Mouse (Mus musculus): Measurements from ENCODE around the gene Twf1.

Gene Twf1

GRCm38 (mm10) chr15:94574566-94575268 lies 15.0 kb downstream of the Twf1 start:
- no peak for DNase-seq (ENCODE audit: low read depth, low spot score)

DNA sequence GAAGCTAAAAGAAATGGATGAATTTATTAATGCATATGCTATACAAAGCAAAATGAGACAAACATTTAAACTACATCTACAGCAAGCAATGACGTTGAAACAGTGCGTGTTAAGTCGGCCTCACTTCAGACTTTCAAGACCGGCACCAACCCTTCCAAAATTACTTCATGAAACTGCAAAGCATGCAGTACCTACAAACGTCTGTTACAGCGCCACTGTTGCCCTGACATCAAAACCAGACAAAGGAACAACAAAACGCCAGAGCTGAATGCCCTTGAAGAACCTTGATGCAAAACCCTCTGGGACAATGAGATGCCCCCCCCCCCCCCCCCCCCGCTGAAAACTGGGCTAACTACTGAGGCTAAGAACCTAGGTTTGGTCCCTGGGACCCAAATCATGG lies 16.9 kb downstream of the Twf1 start:
- peak; percentile 50 for DNase-seq (ENCODE audit: low read depth, low spot score)

DNA sequence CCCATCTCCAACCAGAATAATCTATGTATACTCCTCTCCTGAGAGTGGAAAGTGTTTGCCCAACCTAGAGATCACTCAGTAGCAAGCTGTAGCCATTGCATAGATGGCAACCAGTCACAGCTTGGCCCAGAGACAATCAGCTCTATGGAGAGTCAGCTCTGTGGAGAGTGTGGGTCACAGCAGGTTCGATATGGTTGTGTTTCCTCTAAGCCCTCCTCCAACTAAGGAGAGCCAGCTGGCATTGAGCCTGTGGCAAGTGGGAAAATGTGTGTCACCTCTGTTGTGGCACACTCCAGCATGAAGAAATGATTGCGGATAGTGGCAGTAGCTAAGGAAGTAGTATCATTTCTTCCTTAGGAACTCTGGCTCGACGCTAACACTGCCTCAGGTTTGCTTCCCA lies 18.2 kb downstream of the Twf1 start:
- no peak for DNase-seq (ENCODE audit: low read depth, low spot score)

DNA sequence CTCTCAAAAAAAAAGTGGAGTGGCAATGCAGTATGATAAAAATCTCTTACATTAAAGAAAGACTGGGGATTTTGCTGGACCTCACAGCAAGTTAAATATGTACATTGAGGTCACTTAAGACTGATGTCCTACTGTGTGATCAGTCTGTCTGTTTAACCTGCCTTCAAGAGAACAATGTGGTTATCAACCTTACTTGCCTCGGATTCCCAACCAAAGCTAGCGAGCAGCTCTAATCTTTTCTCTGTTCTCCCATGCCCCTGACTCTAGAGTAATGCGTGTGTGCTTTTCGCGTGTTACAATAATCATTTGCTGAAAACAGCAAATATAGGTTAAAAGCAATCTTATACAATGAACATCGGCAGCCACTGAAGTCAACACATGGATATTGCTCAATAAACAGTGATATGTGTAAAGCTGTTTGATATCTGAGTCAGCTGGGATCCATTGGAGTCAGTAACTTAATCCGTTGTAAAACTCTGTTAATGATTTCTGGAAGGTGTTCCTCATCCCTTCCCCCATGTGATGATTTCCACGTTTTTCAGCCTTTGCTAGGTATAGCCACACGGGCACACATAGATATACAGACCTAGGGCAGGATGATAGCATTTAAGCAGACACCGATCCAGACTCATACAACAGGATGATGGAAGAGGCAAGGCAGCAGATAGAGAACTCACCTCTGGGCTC lies 21.1 kb downstream of the Twf1 start:
- no peak for DNase-seq (ENCODE audit: low read depth, low spot score)

DNA sequence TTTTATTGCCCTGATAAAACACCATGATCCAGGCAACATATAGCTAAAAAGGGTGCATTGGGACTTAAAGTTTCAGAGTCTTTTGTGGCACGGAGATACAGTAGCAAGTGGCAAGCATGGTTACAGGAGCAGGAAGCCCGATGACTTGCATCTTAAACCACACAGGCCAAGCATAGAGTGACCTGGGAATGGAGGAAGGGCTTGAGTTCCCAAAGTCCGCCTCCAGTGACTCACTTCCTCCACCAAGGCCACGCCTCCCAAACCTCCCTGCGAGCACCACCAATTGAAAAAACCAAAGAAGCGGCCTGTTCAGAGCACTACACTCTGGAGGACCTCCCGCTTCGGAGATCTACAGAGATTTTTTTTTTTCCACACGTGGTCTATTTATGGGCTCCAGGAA lies 23.8 kb downstream of the Twf1 start:
- no peak for DNase-seq (ENCODE audit: low read depth, low spot score)

- no peak for DNase-seq (ENCODE audit: low read depth, low spot score)
Measured at GRCm38 (mm10) chr15:94564909-94565308, 24.8 kb downstream of the Twf1 start.

DNA sequence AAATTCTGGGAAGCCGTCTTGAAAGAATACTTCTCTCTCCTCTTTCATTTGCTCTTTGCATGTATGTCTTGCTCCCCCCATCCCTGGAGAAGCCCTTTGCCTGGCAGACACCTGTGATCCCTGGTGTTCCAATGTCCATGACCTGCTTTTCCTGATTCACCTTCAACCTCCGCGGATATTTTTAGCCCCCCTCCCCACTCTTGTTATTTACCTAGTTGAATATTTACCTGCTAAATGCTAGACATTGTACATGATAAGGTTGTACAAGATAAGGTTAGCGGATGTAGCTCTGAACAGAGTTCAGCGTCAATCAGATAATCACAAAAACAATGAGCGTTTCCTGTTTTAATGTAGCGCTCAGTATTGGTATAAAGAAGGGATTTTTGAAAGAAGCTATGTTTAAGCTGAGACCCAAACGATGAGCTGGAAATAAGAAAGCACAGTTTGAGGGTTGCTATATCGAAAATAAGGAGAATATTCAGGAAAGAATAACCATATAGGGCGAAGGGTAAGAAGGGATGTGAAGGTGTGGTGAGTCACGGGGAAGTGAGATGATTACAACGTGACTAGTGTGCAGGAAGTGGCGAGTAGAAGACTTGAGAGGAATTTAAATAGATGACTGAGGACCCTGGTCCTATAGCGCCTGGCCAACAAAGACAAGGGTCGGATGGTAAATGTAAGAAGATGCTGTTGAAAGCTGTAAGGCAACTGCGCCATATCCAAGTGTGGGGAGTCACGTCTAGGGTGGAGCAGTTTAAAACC lies 30.6 kb downstream of the Twf1 start:
- no peak for DNase-seq (ENCODE audit: low read depth, low spot score)

- peak; percentile 86 for DNase-seq (ENCODE audit: low read depth, low spot score)
Measured at GRCm38 (mm10) chr15:94557442-94557841, 32.2 kb downstream of the Twf1 start.

GRCm38 (mm10) chr15:94553536-94553935 lies 36.2 kb downstream of the Twf1 start:
- DNase-seq (ENCODE audit: low read depth, low spot score): no peak

DNA sequence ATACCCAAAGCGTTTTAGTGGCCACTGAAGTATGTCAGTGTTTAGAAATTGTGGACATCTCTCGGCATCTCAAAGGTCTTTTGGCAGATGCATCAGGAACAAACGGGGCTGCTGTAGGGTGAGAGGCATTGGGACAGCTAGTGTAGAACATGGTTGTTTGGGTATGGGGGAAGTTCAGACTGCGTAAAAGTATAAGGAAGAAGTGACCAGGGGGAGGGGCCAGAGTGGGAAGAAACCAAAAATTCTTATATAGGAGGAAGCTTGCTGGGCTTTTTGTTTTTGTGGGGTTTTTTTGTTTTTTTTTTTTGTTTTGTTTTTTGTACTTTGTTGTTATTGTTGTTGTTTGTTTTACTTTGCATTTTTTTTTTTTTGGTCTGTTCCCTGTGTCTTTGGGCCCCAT lies 44.8 kb downstream of the Twf1 start:
- no peak for DNase-seq (ENCODE audit: low read depth, low spot score)

GRCm38 (mm10) chr15:94544052-94544636 lies 45.5 kb downstream of the Twf1 start:
- DNase-seq (ENCODE audit: low read depth, low spot score): peak; percentile 48

- DNase-seq (ENCODE audit: low read depth, low spot score): peak; percentile 97
Measured at GRCm38 (mm10) chr15:94543409-94544051, 46.2 kb downstream of the Twf1 start, which contains the start of the genes Pus7l and Irak4. Gene Pus7l, minus strand, starts transcription at chr15:94543547. Gene Irak4, plus strand, starts transcription at chr15:94543643.

GRCm38 (mm10) chr15:94542567-94543408 lies 46.9 kb downstream of the Twf1 start:
- DNase-seq (ENCODE audit: low read depth, low spot score): no peak

GRCm38 (mm10) chr15:94539296-94539695 lies 50.4 kb downstream of the Twf1 start:
- DNase-seq (ENCODE audit: low read depth, low spot score): peak; percentile 53

DNA sequence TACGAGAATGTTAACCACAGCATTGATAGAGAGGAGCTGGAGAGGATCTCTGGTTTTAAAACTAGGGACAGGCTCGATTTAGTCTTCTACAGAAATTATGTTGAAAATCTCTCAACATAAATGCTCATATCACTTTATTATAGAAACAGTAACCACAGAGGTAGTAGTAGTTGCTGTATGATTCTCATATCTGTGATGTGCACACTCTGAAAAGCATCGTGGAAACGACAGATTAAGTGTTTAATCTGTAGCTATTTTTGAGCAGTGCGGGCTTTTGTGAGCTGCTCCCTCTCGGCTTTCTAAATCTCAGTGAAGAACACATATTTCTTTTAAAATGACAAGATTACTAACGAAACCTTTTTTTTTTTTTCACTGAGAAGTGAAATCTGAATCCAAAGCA lies 54.2 kb downstream of the Twf1 start:
- no peak for DNase-seq (ENCODE audit: low read depth, low spot score)

DNA sequence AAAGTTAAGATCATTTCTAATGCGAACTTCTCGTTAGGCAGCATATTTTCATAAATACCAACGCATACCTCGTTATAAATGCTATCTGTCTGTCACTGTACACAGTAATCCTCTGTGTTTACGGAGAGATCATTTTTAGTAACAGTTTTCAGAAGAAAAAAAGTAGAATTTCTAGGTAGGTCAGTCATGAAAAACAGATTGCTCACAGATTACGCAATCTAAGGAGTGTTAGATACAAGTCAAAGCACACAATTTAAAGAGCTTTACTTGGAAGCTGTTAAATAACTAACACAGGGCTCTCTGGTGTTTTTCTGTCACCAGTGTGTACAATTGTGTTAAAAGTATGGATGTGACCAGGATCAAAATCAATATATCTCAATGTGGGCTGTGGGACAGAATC lies 56.7 kb downstream of the Twf1 start:
- no peak for DNase-seq (ENCODE audit: low read depth, low spot score)

- DNase-seq (ENCODE audit: low read depth, low spot score): no peak
Measured at GRCm38 (mm10) chr15:94532306-94532705, 57.4 kb downstream of the Twf1 start.

DNA sequence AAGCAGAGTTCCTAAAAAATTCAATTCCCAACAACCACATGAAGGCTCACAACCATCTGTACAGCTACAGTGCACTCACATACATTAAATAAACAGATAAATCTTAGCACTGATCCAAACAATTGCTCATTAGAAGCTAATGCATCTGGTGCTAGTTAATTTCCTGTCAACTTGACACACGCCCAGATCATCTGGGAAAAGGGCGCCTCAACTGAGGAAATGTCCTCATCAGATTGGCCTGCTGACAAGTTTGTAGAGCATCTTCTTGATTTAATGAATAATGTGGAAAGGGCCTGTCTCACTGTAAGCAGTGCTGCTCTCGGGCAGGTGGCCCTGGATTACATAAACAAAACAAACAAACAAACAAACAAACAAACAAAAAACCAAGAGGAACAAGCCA lies 59.2 kb downstream of the Twf1 start:
- DNase-seq (ENCODE audit: low read depth, low spot score): no peak
